Comparison of ENCODE assay signal across 27 mouse cellular contexts in the genomic region with DNA sequence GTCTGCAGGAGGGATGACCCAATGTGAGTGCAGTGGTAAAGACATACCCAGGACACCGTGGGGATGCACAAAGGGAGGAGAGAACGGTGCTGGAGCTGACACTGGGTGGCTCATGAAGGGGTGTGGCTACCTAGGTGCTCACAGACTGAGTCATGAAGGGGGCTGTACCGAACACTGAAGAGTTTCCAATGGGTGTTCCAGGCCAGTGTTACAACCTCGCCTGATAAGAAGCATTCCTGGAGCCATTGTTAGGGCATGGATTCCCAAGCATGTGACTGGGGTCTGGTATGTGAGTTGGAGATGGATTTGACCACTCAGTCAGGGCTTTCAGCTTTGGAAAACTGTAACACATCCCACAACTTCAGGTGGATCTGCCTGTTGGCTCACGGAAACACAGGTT. TPM values are rescaled to one million over a fixed set of nuclear protein-coding genes. Genes with fewer than 3 reads are reported as not detected.
"Had no signal": no experiment of that assay in that cellular context is flagged by ENCODE, and none has a peak within 500 bp of the region (broad histone marks: within the 10 kb centered on the region; RNA-seq: fewer than 3 reads in every experiment).

No protein-coding gene starts in this region.

- DNase-seq: kidney, postnatal 14 days; kidney, postnatal 4 days; layer of hippocampus, adult 9-11 months; liver; lung, adult 18-20 months; lung, postnatal 10 days; lung, postnatal 36 days; right cerebral cortex, adult 18-20 months; right cerebral cortex, postnatal 14 days; right cerebral cortex, postnatal 4 days; thymus, postnatal 25 days had no signal

- H3K27ac ChIP-seq: limb, embryonic 10.5 days; limb, embryonic 13.5 days; liver, embryonic 12.5 days; liver, embryonic 15.5 days; lung, embryonic 15.5 days; midbrain, embryonic 10.5 days; midbrain, embryonic 15.5 days; neural tube, embryonic 12.5 days; neural tube, embryonic 15.5 days had no signal

- H3K4me2 ChIP-seq: limb, embryonic 13.5 days; liver, embryonic 12.5 days; liver, embryonic 15.5 days; lung, embryonic 15.5 days; midbrain, embryonic 15.5 days; neural tube, embryonic 12.5 days; neural tube, embryonic 15.5 days had no signal

- H3K36me3 ChIP-seq: limb, embryonic 10.5 days; limb, embryonic 13.5 days; liver, embryonic 12.5 days; liver, embryonic 15.5 days; lung, embryonic 15.5 days; midbrain, embryonic 10.5 days; midbrain, embryonic 15.5 days; neural tube, embryonic 12.5 days; neural tube, embryonic 15.5 days had no signal

- H3K27me3 ChIP-seq: limb, embryonic 13.5 days; liver, embryonic 12.5 days; liver, embryonic 15.5 days; lung, embryonic 15.5 days; midbrain, embryonic 15.5 days; neural tube, embryonic 12.5 days; neural tube, embryonic 15.5 days had no signal

- H3K4me3 ChIP-seq: limb, embryonic 10.5 days; limb, embryonic 13.5 days; liver, embryonic 12.5 days; liver, embryonic 15.5 days; lung, embryonic 15.5 days; megakaryocyte, embryonic 14.5 days; midbrain, embryonic 10.5 days; midbrain, embryonic 15.5 days; neural tube, embryonic 12.5 days; neural tube, embryonic 15.5 days had no signal

- ATAC-seq: liver, embryonic 12.5 days; midbrain, embryonic 15.5 days had no signal

- H3K9ac ChIP-seq: limb, embryonic 13.5 days; liver, embryonic 12.5 days; liver, embryonic 15.5 days; lung, embryonic 15.5 days; midbrain, embryonic 15.5 days; neural tube, embryonic 12.5 days; neural tube, embryonic 15.5 days had no signal

- H3K9me3 ChIP-seq: limb, embryonic 10.5 days; limb, embryonic 13.5 days; liver, embryonic 12.5 days; liver, embryonic 15.5 days; lung, embryonic 15.5 days; megakaryocyte, embryonic 14.5 days; midbrain, embryonic 10.5 days; midbrain, embryonic 15.5 days; neural tube, embryonic 12.5 days; neural tube, embryonic 15.5 days had no signal

- H3K4me1 ChIP-seq: limb, embryonic 10.5 days; liver, embryonic 12.5 days; liver, embryonic 15.5 days; megakaryocyte, embryonic 14.5 days; midbrain, embryonic 10.5 days; midbrain, embryonic 15.5 days; neural tube, embryonic 12.5 days had no signal

RNA-seq across cellular contexts. Expression of a gene that starts 38.2 kb away (rescaled TPM):
- total RNA-seq: layer of hippocampus, adult 18-20 months; layer of hippocampus, postnatal 25 days; left cerebral cortex, adult 18-20 months; left cerebral cortex, postnatal 25 days had no signal
- polyA plus RNA-seq: limb, embryonic 13.5 days; liver, embryonic 12.5 days; midbrain, embryonic 10.5 days; midbrain, embryonic 15.5 days; neural tube, embryonic 12.5 days; neural tube, embryonic 15.5 days; thymus, postnatal 0 days; urinary bladder, adult 2 months had no signal
